Mouse (Mus musculus) adrenal gland, adult 10 weeks (tissue): Measurements from ENCODE around the gene Tubg1. TPM values are rescaled to one million over a fixed set of nuclear protein-coding genes. Genes with fewer than 3 reads are reported as not detected.

Experiments
- polyA plus RNA-seq: library from polyadenylated mRNA; stranded (reverse); fragments of 350-450 nt; fragmentation: Illumina TruSeq; extraction: RNeasy Lipid Tissue Mini Kit (QIAGEN cat#74804); gene quantifications from one replicate; pipeline ENCODE4 v1.2.3, GENCODE M21; 2014; ENCODE audit warnings: low read depth, low replicate concordance

Gene Tubg1
- polyA plus RNA-seq, result 3.0 TPM

GRCm38 (mm10) chr11:101119761-101120544, at the start of gene Tubg1, which contains the start of gene Retreg3:
Gene Tubg1, plus strand, starts transcription at chr11:101119938.
Gene Retreg3, minus strand, starts transcription at chr11:101119893.

GRCm38 (mm10) chr11:101078121-101078520, 41.6 kb upstream of the Tubg1 start, which contains the start of gene Hsd17b1:
Gene Hsd17b1, plus strand, starts transcription at chr11:101078411.

GRCm38 (mm10) chr11:101082208-101083082, 37.3 kb upstream of the Tubg1 start, which contains the start of gene Coasy:
Gene Coasy, plus strand, starts transcription at chr11:101082565.

GRCm38 (mm10) chr11:101086756-101087681, 32.7 kb upstream of the Tubg1 start, which contains the start of gene Mlx:
Gene Mlx, plus strand, starts transcription at chr11:101087277.

GRCm38 (mm10) chr11:101095314-101096024, 24.3 kb upstream of the Tubg1 start, which contains the start of gene Psmc3ip:
Gene Psmc3ip, minus strand, starts transcription at chr11:101095436.

GRCm38 (mm10) chr11:101155728-101156371, 36.1 kb downstream of the Tubg1 start, which contains the start of gene Tubg2:
Gene Tubg2, plus strand, starts transcription at chr11:101155907.

GRCm38 (mm10) chr11:101170354-101170810, 50.6 kb downstream of the Tubg1 start, which contains the start of gene Cntnap1:
Gene Cntnap1, plus strand, starts transcription at chr11:101170523.

GRCm38 (mm10) chr11:101170811-101171610, 51.3 kb downstream of the Tubg1 start, which contains the start of gene Plekhh3:
Gene Plekhh3, minus strand, starts transcription at chr11:101171351.

GRCm38 (mm10) chr11:101174851-101175628, 55.3 kb downstream of the Tubg1 start, which contains the start of gene Ccr10:
Gene Ccr10, minus strand, starts transcription at chr11:101175443.

Other genes starting within 250 kb of the Tubg1 start
- gene Stat3, start 180.4 kb upstream of the Tubg1 start, polyA plus RNA-seq, result 18.6 TPM
- gene Cavin1, start 149.1 kb upstream of the Tubg1 start, polyA plus RNA-seq, result 126 TPM
- 131 TPM for gene Atp6v0a1, start 110.5 kb upstream of the Tubg1 start, polyA plus RNA-seq
- 0.76 TPM for gene Naglu, start 49.9 kb upstream of the Tubg1 start, polyA plus RNA-seq
- gene Hsd17b1, start 41.5 kb upstream of the Tubg1 start, polyA plus RNA-seq, result not detected
- gene Coasy, start 37.4 kb upstream of the Tubg1 start, polyA plus RNA-seq, result 5.5 TPM
- 51.7 TPM for gene Mlx, start 32.7 kb upstream of the Tubg1 start, polyA plus RNA-seq
- gene Psmc3ip, start 24.5 kb upstream of the Tubg1 start, polyA plus RNA-seq, result 4.3 TPM
- 40.1 TPM for gene Retreg3, start within 50 bp of the Tubg1 start, polyA plus RNA-seq
- not detected for gene Tubg2, start 36.0 kb downstream of the Tubg1 start, polyA plus RNA-seq
- gene Cntnap1, start 50.6 kb downstream of the Tubg1 start, polyA plus RNA-seq, result 0.17 TPM
- gene Plekhh3, start 51.4 kb downstream of the Tubg1 start, polyA plus RNA-seq, result not detected
- gene Ccr10, start 55.5 kb downstream of the Tubg1 start, polyA plus RNA-seq, result not detected
- 26.1 TPM for gene Ezh1, start 106.5 kb downstream of the Tubg1 start, polyA plus RNA-seq
- gene Ramp2, start 126.1 kb downstream of the Tubg1 start, polyA plus RNA-seq, result 6.6 TPM
- gene Vps25, start 133.8 kb downstream of the Tubg1 start, polyA plus RNA-seq, result 99.3 TPM
- not detected for gene Wnk4, start 140.6 kb downstream of the Tubg1 start, polyA plus RNA-seq
- 0.35 TPM for gene Cntd1, start 159.1 kb downstream of the Tubg1 start, polyA plus RNA-seq
- gene Coa3, start 159.2 kb downstream of the Tubg1 start, polyA plus RNA-seq, result 5.0 TPM
- gene Becn1, start 182.3 kb downstream of the Tubg1 start, polyA plus RNA-seq, result 112 TPM
- gene Psme3, start 196.3 kb downstream of the Tubg1 start, polyA plus RNA-seq, result 268 TPM
- not detected for gene Aoc2, start 205.1 kb downstream of the Tubg1 start, polyA plus RNA-seq
- gene Aoc3, start 210.7 kb downstream of the Tubg1 start, polyA plus RNA-seq, result 22.7 TPM
- 0.47 TPM for gene G6pc, start 247.6 kb downstream of the Tubg1 start, polyA plus RNA-seq